Mouse (Mus musculus) forebrain, embryonic 11.5 days (tissue): ENCODE data around the gene Nmnat1. TPM values are rescaled to one million over a fixed set of nuclear protein-coding genes. Genes with fewer than 3 reads are reported as not detected.
A peak's percentile ranks its signal among the peaks of the same experiment; 100 is the strongest.

ENCODE experiments used
- ATAC-seq: fragments of 200-750 bp; cut with Nextera tagmentation; replicated peaks from 2 replicates; pipeline ENCODE4 v1.8.0; 2017; ENCODE audit warnings: moderate TSS enrichment; ENCODE audit not compliant: low FRiP score
- DNase-seq: peaks from one replicate; pipeline ENCODE4 v3.0.0-alpha.2; 2017; ENCODE audit warnings: low spot score
- H3K27ac ChIP-seq: fragments of 300-500 bp; sonication (generic); 2 replicates; pipeline ENCODE4 v1.5.1; 2014; ENCODE audit warnings: low read depth, low read length
- H3K27me3 ChIP-seq: fragments of 300-500 bp; sonication (generic); 2 replicates; pipeline ENCODE4 v1.6.1; 2014; ENCODE audit warnings: mild to moderate bottlenecking, low read length, mixed read lengths; ENCODE audit not compliant: control insufficient read depth, insufficient read depth
- H3K36me3 ChIP-seq: fragments of 300-500 bp; sonication (generic); 2 replicates; pipeline ENCODE4 v1.6.1; 2014; ENCODE audit warnings: mild to moderate bottlenecking, low read length, moderate library complexity, mixed read lengths; ENCODE audit not compliant: control insufficient read depth, insufficient read depth
- H3K4me1 ChIP-seq: fragments of 300-500 bp; sonication (generic); replicated peaks from 2 replicates; pipeline ENCODE4 v1.6.1; 2014; ENCODE audit warnings: low read length, mixed read lengths; ENCODE audit not compliant: control insufficient read depth, insufficient read depth
- H3K4me2 ChIP-seq: fragments of 300-500 bp; sonication (generic); 2 replicates; pipeline ENCODE4 v1.6.1; 2014; ENCODE audit warnings: low read depth, mild to moderate bottlenecking, low read length, moderate library complexity, mixed read lengths; ENCODE audit not compliant: severe bottlenecking
- H3K4me3 ChIP-seq: fragments of 300-500 bp; sonication (generic); 2 replicates; pipeline ENCODE4 v1.5.1; 2014; ENCODE audit warnings: low read depth, low read length
- H3K9ac ChIP-seq: fragments of 300-500 bp; sonication (generic); 2 replicates; pipeline ENCODE4 v1.6.1; 2014; ENCODE audit warnings: low read length
- H3K9me3 ChIP-seq: fragments of 300-500 bp; sonication (generic); 2 replicates; pipeline ENCODE4 v1.6.1; 2016; ENCODE audit warnings: low read length, mixed read lengths; ENCODE audit not compliant: control insufficient read depth
- WGBS: fragments of 180-500 bp; shearing (Covaris S2); extraction: QIAGEN DNeasy Blood & Tissue Kit; methylation state at CpG from one replicate; pipeline ENCODE4 v1.1.7; 2014; 5-methylcytosine and 5-hydroxymethylcytosine counted together
- polyA plus RNA-seq: library from polyadenylated mRNA; unstranded; fragments of >200 nt; fragmentation: Nextera tagmentation; extraction: Ambion mirVana; gene quantifications from 2 replicates; pipeline ENCODE4 v1.2.1, GENCODE M21; 2014

Gene Nmnat1
- polyA plus RNA-seq, 1 experiment from 2014 or later, result 17.3 TPM

DNA sequence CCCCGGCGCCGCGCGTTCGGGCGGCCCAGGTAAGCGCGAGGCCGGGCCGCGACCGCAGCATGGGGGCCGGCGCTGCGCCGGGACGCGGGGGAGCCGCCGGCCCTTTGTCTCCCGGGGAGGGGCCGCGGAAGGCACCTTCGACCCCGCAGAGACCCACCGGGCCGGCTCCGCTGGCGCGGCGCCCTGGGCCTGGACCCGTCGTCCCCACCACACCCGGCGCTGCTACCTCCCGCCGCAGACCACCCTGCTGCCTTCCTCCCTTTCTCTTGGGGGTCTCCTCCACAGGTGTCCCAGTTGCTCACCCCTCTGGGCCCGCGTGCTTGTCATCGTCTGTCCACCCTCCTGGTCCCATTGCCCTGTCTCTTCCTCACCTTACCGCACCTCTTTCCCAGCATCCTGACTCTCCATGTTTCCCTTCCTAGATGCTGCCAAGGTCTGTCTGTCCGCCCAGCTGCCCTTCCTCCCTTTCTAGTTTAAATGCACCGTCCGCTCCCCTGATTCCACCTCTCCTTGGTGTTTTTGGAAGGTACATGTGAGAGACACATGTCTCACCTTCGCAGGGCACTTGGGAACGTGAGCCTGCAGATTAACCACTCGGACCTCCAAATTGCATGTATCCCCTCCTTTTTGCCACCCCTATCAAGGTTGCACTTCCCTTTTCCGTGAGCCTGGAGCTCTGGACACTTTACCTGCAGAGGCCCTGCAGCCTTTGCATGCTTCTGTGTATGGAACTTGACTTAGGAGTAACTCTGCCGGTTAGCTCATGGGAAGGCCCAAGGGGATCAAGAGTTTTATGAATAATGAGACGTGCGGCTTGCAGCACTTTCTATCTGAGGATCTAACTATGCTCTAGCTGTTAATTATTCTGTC is 33.6 kb upstream of the Nmnat1 start:
- Histone ChIP-seq H3K4me3 (peak overlapping the region; percentile 87), H3K36me3 (no peaks in the 10 kb centered on the region), H3K27me3 (no peaks in the 10 kb centered on the region), H3K4me1 (peaks cover 11% of the 10 kb centered on the region), H3K27ac (no peak overlapping the region), H3K9me3 (no peaks in the 10 kb centered on the region), H3K4me2 (peak overlapping the region; percentile 69), H3K9ac (peak overlapping the region; percentile 84)
- no peak; the same call in 1 of the 2 replicates for ATAC-seq
- 6% methylated on average over 27 of the region's 52 CpGs for WGBS
- DNase-seq, result peak; percentile 71

- under 1% methylated on average over 36 of the region's 46 CpGs for WGBS
- Histone ChIP-seq H3K27ac (no peak within 1 kb of the TSS), H3K9ac (peak within 1 kb of the TSS; percentile 84), H3K9me3 (no peaks in the 10 kb centered on the region), H3K36me3 (no peaks in the 10 kb centered on the region), H3K4me2 (peak within 1 kb of the TSS; percentile 69), H3K4me1 (peaks cover 8% of the 10 kb centered on the region), H3K27me3 (no peaks in the 10 kb centered on the region), H3K4me3 (peak within 1 kb of the TSS; percentile 87)
- ATAC-seq, result peak; percentile 98
- DNase-seq, result peak; percentile 98
These were observed 32.9 kb upstream of the Nmnat1 start, which contains the start of gene Ctnnbip1 for GRCm38 (mm10) chr4:149517868-149518340. Ctnnbip1 (plus strand) TSS chr4:149518236.

GRCm38 (mm10) chr4:149515706-149516105 is 30.7 kb upstream of the Nmnat1 start:
- 86% methylated on average over 5 of the region's 5 CpGs for WGBS

DNA sequence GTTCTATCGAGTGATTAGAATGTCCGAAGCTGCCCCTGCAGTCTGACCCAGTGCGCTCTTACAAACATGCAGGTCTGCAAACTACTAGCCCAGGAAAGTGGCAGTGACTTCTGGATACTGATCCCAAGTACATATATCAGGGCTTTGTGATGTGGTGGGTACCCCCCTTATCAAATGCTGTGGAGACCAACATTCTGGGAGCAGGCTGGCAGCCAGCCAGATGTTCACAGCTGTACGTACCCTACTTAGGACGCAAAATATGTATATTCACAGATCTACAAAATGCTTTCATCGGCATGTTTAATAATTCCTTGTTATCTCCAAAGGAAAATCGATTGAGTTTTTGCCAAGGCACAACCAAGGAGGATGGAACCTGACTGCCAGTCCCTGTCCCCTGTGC is 27.1 kb upstream of the Nmnat1 start:
- DNase-seq, result no peak
- Histone ChIP-seq H3K27me3 (no peaks in the 10 kb centered on the region), H3K4me1 (0 out of 2 replicates have a peak, but pooled peaks cover 2% of the 10 kb centered on the region), H3K9ac (no peak overlapping the region), H3K4me2 (no peak overlapping the region), H3K36me3 (no peaks in the 10 kb centered on the region), H3K27ac (no peak overlapping the region), H3K4me3 (no peak overlapping the region), H3K9me3 (no peaks in the 10 kb centered on the region)
- ATAC-seq, result no peak
- 95% methylated on average over 7 of the region's 7 CpGs for WGBS

More at GRCm38 (mm10) chr4:149515706-149516105, 30.7 kb upstream of the Nmnat1 start:
- Histone ChIP-seq H3K27ac (no peak overlapping the region), H3K4me1 (peaks cover 10% of the 10 kb centered on the region), H3K4me3 (no peak overlapping the region), H3K36me3 (no peaks in the 10 kb centered on the region), H3K4me2 (no peak overlapping the region), H3K27me3 (no peaks in the 10 kb centered on the region), H3K9ac (no peak overlapping the region), H3K9me3 (no peaks in the 10 kb centered on the region)
- ATAC-seq, result no peak
- no peak for DNase-seq

DNA sequence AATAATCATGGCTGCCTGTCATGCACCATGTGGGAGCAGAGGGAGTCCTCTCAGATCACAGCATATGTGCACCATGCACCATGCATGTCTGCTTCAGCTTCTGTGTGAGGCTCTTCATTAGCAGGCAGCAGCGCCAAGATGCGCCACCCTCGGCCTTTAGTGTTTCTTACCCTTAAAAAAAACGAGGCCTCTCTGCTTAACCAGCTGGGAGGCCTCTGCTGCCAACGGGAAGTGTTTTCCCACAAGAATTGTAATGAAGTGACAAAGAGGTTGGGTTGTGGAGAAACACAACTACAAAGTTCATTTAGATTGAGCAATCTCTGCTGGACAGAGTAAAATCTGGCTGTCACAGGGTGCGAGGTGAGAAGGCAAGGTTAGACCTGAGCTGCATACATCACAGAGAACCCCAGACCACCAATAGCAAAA is 26.2 kb upstream of the Nmnat1 start:
- no peaks in the 10 kb centered on the region for H3K9me3 ChIP-seq
- no peak overlapping the region for H3K9ac ChIP-seq
- H3K4me3 ChIP-seq, result no peak overlapping the region
- ATAC-seq, result no peak
- no peaks in the 10 kb centered on the region for H3K27me3 ChIP-seq
- H3K27ac ChIP-seq, result no peak overlapping the region
- H3K4me2 ChIP-seq, result no peak overlapping the region
- no peak for DNase-seq
- 0 out of 2 replicates have a peak, but pooled peaks cover 2% of the 10 kb centered on the region for H3K4me1 ChIP-seq
- 56% methylated on average over 6 of the region's 6 CpGs for WGBS
- no peaks in the 10 kb centered on the region for H3K36me3 ChIP-seq

DNA sequence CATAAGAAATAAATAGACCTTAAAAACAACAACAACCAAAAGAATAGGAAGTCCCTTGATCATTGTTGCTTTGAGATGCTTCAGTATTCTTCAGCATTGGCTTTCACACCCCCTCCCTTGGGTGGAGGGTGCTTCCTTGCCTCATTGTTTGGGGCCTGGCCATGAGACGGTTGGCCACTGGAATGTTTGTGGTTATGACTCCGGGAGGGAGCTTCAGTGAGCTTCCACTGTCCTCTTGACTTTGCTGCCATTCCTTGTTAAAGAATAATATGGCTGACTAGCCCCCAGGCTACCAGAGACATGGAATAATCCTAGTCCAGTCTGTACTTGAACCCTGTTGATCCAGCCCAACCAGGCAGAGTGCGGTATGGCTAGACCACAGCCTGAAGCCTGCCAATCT is 21.9 kb upstream of the Nmnat1 start:
- no peaks in the 10 kb centered on the region for H3K36me3 ChIP-seq
- DNase-seq, result no peak
- H3K27me3 ChIP-seq, result no peaks in the 10 kb centered on the region
- no peak overlapping the region for H3K4me3 ChIP-seq
- 83% methylated on average over 3 of the region's 3 CpGs for WGBS
- no peak overlapping the region for H3K27ac ChIP-seq
- ATAC-seq, result no peak
- no peak overlapping the region for H3K9ac ChIP-seq
- H3K4me2 ChIP-seq, result no peak overlapping the region
- peaks cover 6% of the 10 kb centered on the region; the same call in 1 of the 2 replicates for H3K4me1 ChIP-seq
- no peaks in the 10 kb centered on the region for H3K9me3 ChIP-seq

GRCm38 (mm10) chr4:149505261-149505967 is 20.4 kb upstream of the Nmnat1 start:
- Histone ChIP-seq H3K27me3 (no peaks in the 10 kb centered on the region), H3K4me3 (no peak overlapping the region), H3K9me3 (no peaks in the 10 kb centered on the region), H3K27ac (peak overlapping the region; percentile 81), H3K4me1 (peaks cover 4% of the 10 kb centered on the region; the same call in 1 of the 2 replicates), H3K4me2 (no peak overlapping the region), H3K36me3 (no peaks in the 10 kb centered on the region), H3K9ac (no peak overlapping the region)
- ATAC-seq (peak; percentile 66), DNase-seq (peak; percentile 83)
- 21% methylated on average over 14 of the region's 15 CpGs for WGBS

GRCm38 (mm10) chr4:149504858-149505257 is 19.9 kb upstream of the Nmnat1 start:
- 10% methylated on average over 3 of the region's 3 CpGs for WGBS
- Histone ChIP-seq H3K4me3 (no peak overlapping the region), H3K27me3 (no peaks in the 10 kb centered on the region), H3K9ac (0 out of 2 replicates have a peak overlapping the region, but pooled peaks have one; percentile 7), H3K4me2 (no peak overlapping the region), H3K4me1 (peaks cover 4% of the 10 kb centered on the region; the same call in 1 of the 2 replicates), H3K36me3 (no peaks in the 10 kb centered on the region), H3K27ac (peak overlapping the region; percentile 81), H3K9me3 (no peaks in the 10 kb centered on the region)
- DNase-seq (no peak), ATAC-seq (peak; percentile 71)
